Mouse (Mus musculus): ENCODE measurements around the gene Fam189a2. TPM values are rescaled to one million over a fixed set of nuclear protein-coding genes. Genes with fewer than 3 reads are reported as not detected.

Fam189a2 gene
- total and polyA plus RNA-seq, 3 experiments = 0.11 TPM; not detected in 2

- TF ChIP-seq TAL1 (conservative IDR thresholded peaks at IDR 0.05; ENCODE audit: low read depth, low read length) = no peak
- no peak for TF ChIP-seq GATA2 (IDR thresholded peaks at IDR 0.05; ENCODE audit: borderline replicate concordance, low read depth, low read length)
- TF ChIP-seq GATA1 (IDR thresholded peaks at IDR 0.05; ENCODE audit: borderline replicate concordance, low read length) = no peak
- no peak for TF ChIP-seq POLR2AphosphoS5 (IDR thresholded peaks at IDR 0.05; ENCODE audit: insufficient replicate concordance, low read depth, low read length)
- TF ChIP-seq CTCF (IDR thresholded peaks at IDR 0.05; ENCODE audit: low read depth, low read length) = no peak
- Histone ChIP-seq H3K4me1 (ENCODE audit: insufficient read depth, low read depth, low read length) (no peaks in the 10 kb centered on the region), H3K4me3 (ENCODE audit: low read depth, low read length) (no peak overlapping the region), H3K27me3 (ENCODE audit: insufficient read depth, low read length) (no peaks in the 10 kb centered on the region; the same call in 1 of the 2 replicates), H3K9me3 (replicated peaks) (no peaks in the 10 kb centered on the region), H3K36me3 (replicated peaks) (no peaks in the 10 kb centered on the region)
- ATAC-seq (ENCODE audit: extremely low read depth, insufficient number of reproducible peaks, low FRiP score, poor library complexity, severe bottlenecking) = no peak
- no peak for DNase-seq (ENCODE audit: low spot score)
These were observed 106.8 kb downstream of the Fam189a2 start for GRCm38 (mm10) chr19:23924057-23924456.

Other genes starting within 250 kb of the Fam189a2 start
- gene Tjp2, start 194.0 kb upstream of the Fam189a2 start, total RNA-seq (2014; fragmentation: Nextera tagmentation) = not detected in 2 replicates
- 0.06 and 0.11 TPM in 2 replicates for gene Tjp2, start 194.0 kb upstream of the Fam189a2 start, total RNA-seq (2017)
- gene Tjp2, start 194.0 kb upstream of the Fam189a2 start, polyA plus RNA-seq (2012) = 0.02 and 0.03 TPM in 2 replicates
- 50.3 and 54.0 TPM in 2 replicates for gene Fxn, start 249.6 kb upstream of the Fam189a2 start, total RNA-seq (2014; fragmentation: Nextera tagmentation)
- 23.8 and 24.3 TPM in 2 replicates for gene Fxn, start 249.6 kb upstream of the Fam189a2 start, total RNA-seq (2017)
- 116 and 142 TPM in 2 replicates for gene Fxn, start 249.6 kb upstream of the Fam189a2 start, polyA plus RNA-seq (2012)